Mouse (Mus musculus) liver, adult (tissue): ENCODE measurements around the gene Rps6ka2.
"Not testable (repeated sequence)": the region's sequence is repeated elsewhere in the genome, so short reads cannot be mapped to it uniquely, and the experiment has no call there.

ENCODE experiments used
- GATA4 ChIP-seq: IDR thresholded peaks from 2 replicates; pipeline ENCODE4 v1.6.1; 2014; ENCODE audit warnings: mild to moderate bottlenecking, low read length; ENCODE audit not compliant: insufficient replicate concordance

The Rps6ka2 gene

GRCm38 (mm10) chr17:7273785-7274184, 103.9 kb downstream of the Rps6ka2 start:
- TF ChIP-seq GATA4 = no peak

GRCm38 (mm10) chr17:7278702-7279242, 108.9 kb downstream of the Rps6ka2 start:
- no peak for TF ChIP-seq GATA4

- TF ChIP-seq GATA4 = no peak
Observed at GRCm38 (mm10) chr17:7279251-7279650, 109.3 kb downstream of the Rps6ka2 start.

GRCm38 (mm10) chr17:7284297-7284910, 114.5 kb downstream of the Rps6ka2 start:
- TF ChIP-seq GATA4 = peak; percentile 84

- no peak for TF ChIP-seq GATA4
Observed at GRCm38 (mm10) chr17:7285292-7285691, 115.4 kb downstream of the Rps6ka2 start.

- TF ChIP-seq GATA4 = no peak
Observed at GRCm38 (mm10) chr17:7286422-7287050, 116.6 kb downstream of the Rps6ka2 start.

GRCm38 (mm10) chr17:7292012-7292684, 122.2 kb downstream of the Rps6ka2 start:
- TF ChIP-seq GATA4 = no peak

GRCm38 (mm10) chr17:7324346-7324745, 154.4 kb downstream of the Rps6ka2 start, which contains the start of gene Tcp10a:
TSS of gene Tcp10a (plus strand) at chr17:7324646.
- TF ChIP-seq GATA4 = not testable (repeated sequence)

- TF ChIP-seq GATA4 = not testable (repeated sequence)
Observed at GRCm38 (mm10) chr17:7352596-7352995, 182.7 kb downstream of the Rps6ka2 start, which contains the start of gene Ttll2. TSS of gene Ttll2 (minus strand) at chr17:7352696.
